Mouse (Mus musculus): ENCODE data around the gene Agrn. TPM values are rescaled to one million over a fixed set of nuclear protein-coding genes. Genes with fewer than 3 reads are reported as not detected.
"Not testable (repeated sequence)": the region's sequence is repeated elsewhere in the genome, so short reads cannot be mapped to it uniquely, and the experiment has no call there.

The Agrn gene
- polyA plus RNA-seq, 1 experiment from 2014 or later: 63.6 TPM

- Histone ChIP-seq H3K27ac (ENCODE audit: low read length) (no peak overlapping the region), H3K36me3 (ENCODE audit: control insufficient read depth, insufficient read depth, low read length) (peaks cover 7% of the 10 kb centered on the region), H3K4me3 (replicated peaks; ENCODE audit: low read length) (no peak overlapping the region), H3K9ac (ENCODE audit: low read length) (no peak overlapping the region), H3K27me3 (ENCODE audit: control insufficient read depth, insufficient read depth, low read length) (no peaks in the 10 kb centered on the region), H3K4me1 (ENCODE audit: control insufficient read depth, insufficient read depth, low read length) (peaks cover 12% of the 10 kb centered on the region), H3K9me3 (replicated peaks; ENCODE audit: control insufficient read depth, low read length) (no peaks in the 10 kb centered on the region), H3K4me2 (ENCODE audit: low read depth, low read length) (no peak overlapping the region)
- ATAC-seq (ENCODE audit: insufficient read depth, low FRiP score): no peak
- 82% methylated on average over 5 of the region's 5 CpGs for WGBS
Observed at GRCm38 (mm10) chr4:156183747-156184146, 13.5 kb downstream of the Agrn start.

GRCm38 (mm10) chr4:156177630-156178029 lies 19.7 kb downstream of the Agrn start:
- Histone ChIP-seq H3K4me1 (ENCODE audit: control insufficient read depth, insufficient read depth, low read length) (no peaks in the 10 kb centered on the region), H3K4me3 (replicated peaks; ENCODE audit: low read length) (no peak overlapping the region), H3K4me2 (ENCODE audit: low read depth, low read length) (no peak overlapping the region), H3K27ac (ENCODE audit: low read length) (no peak overlapping the region), H3K9ac (ENCODE audit: low read length) (no peak overlapping the region), H3K36me3 (ENCODE audit: control insufficient read depth, insufficient read depth, low read length) (peaks cover 33% of the 10 kb centered on the region), H3K9me3 (replicated peaks; ENCODE audit: control insufficient read depth, low read length) (no peaks in the 10 kb centered on the region), H3K27me3 (ENCODE audit: control insufficient read depth, insufficient read depth, low read length) (no peaks in the 10 kb centered on the region)
- 90% methylated on average over 9 of the region's 9 CpGs for WGBS
- ATAC-seq (ENCODE audit: insufficient read depth, low FRiP score): no peak

- H3K4me1 ChIP-seq (ENCODE audit: control insufficient read depth, insufficient read depth, low read length): no peaks in the 10 kb centered on the region
- H3K27me3 ChIP-seq (ENCODE audit: control insufficient read depth, insufficient read depth, low read length): no peaks in the 10 kb centered on the region
- 92% methylated on average over 11 of the region's 11 CpGs for WGBS
Observed at GRCm38 (mm10) chr4:156171828-156172227, 25.5 kb downstream of the Agrn start.

GRCm38 (mm10) chr4:156169129-156169528 lies 28.2 kb downstream of the Agrn start:
- H3K4me2 ChIP-seq (ENCODE audit: low read depth, low read length): no peak overlapping the region
- no peaks in the 10 kb centered on the region for H3K4me1 ChIP-seq (ENCODE audit: control insufficient read depth, insufficient read depth, low read length)
- WGBS: 95% methylated on average over 10 of the region's 10 CpGs
- H3K4me3 ChIP-seq (replicated peaks; ENCODE audit: low read length): no peak overlapping the region
- no peaks in the 10 kb centered on the region for H3K9me3 ChIP-seq (replicated peaks; ENCODE audit: control insufficient read depth, low read length)
- no peak overlapping the region for H3K9ac ChIP-seq (ENCODE audit: low read length)
- peaks cover 48% of the 10 kb centered on the region for H3K36me3 ChIP-seq (ENCODE audit: control insufficient read depth, insufficient read depth, low read length)
- H3K27me3 ChIP-seq (ENCODE audit: control insufficient read depth, insufficient read depth, low read length): no peaks in the 10 kb centered on the region
- ATAC-seq (ENCODE audit: insufficient read depth, low FRiP score): no peak
- no peak overlapping the region for H3K27ac ChIP-seq (ENCODE audit: low read length)

More at GRCm38 (mm10) chr4:156171828-156172227, 25.5 kb downstream of the Agrn start:
- Histone ChIP-seq H3K36me3 (ENCODE audit: control insufficient read depth, insufficient read depth, low read length) (peaks cover 52% of the 10 kb centered on the region), H3K4me2 (ENCODE audit: low read depth, low read length) (no peak overlapping the region), H3K9ac (ENCODE audit: low read length) (no peak overlapping the region), H3K4me3 (replicated peaks; ENCODE audit: low read length) (no peak overlapping the region), H3K9me3 (replicated peaks; ENCODE audit: control insufficient read depth, low read length) (no peaks in the 10 kb centered on the region), H3K27ac (ENCODE audit: low read length) (no peak overlapping the region)
- ATAC-seq (ENCODE audit: insufficient read depth, low FRiP score): no peak

- peaks cover 50% of the 10 kb centered on the region for H3K36me3 ChIP-seq (ENCODE audit: control insufficient read depth, insufficient read depth, low read length)
- no peak overlapping the region for H3K9ac ChIP-seq (ENCODE audit: low read length)
- no peak overlapping the region for H3K4me2 ChIP-seq (ENCODE audit: low read depth, low read length)
- 91% methylated on average over 8 of the region's 8 CpGs for WGBS
- ATAC-seq (ENCODE audit: insufficient read depth, low FRiP score): no peak
- H3K27ac ChIP-seq (ENCODE audit: low read length): no peak overlapping the region
- H3K4me1 ChIP-seq (ENCODE audit: control insufficient read depth, insufficient read depth, low read length): no peaks in the 10 kb centered on the region
- no peaks in the 10 kb centered on the region for H3K9me3 ChIP-seq (replicated peaks; ENCODE audit: control insufficient read depth, low read length)
- no peak overlapping the region for H3K4me3 ChIP-seq (replicated peaks; ENCODE audit: low read length)
- H3K27me3 ChIP-seq (ENCODE audit: control insufficient read depth, insufficient read depth, low read length): no peaks in the 10 kb centered on the region
Observed at GRCm38 (mm10) chr4:156168611-156169010, 28.7 kb downstream of the Agrn start.

GRCm38 (mm10) chr4:156166477-156166876 lies 30.8 kb downstream of the Agrn start:
- no peak for ATAC-seq (ENCODE audit: insufficient read depth, low FRiP score)
- WGBS: 90% methylated on average over 9 of the region's 9 CpGs

GRCm38 (mm10) chr4:156154771-156155170 lies 42.5 kb downstream of the Agrn start:
- no peak overlapping the region for H3K9ac ChIP-seq (ENCODE audit: low read length)
- no peaks in the 10 kb centered on the region for H3K4me1 ChIP-seq (ENCODE audit: control insufficient read depth, insufficient read depth, low read length)
- 0 out of 2 replicates have a peak, but pooled peaks cover 5% of the 10 kb centered on the region for H3K9me3 ChIP-seq (replicated peaks; ENCODE audit: control insufficient read depth, low read length)
- H3K4me2 ChIP-seq (ENCODE audit: low read depth, low read length): no peak overlapping the region
- WGBS: 84% methylated on average over 3 of the region's 3 CpGs
- H3K27me3 ChIP-seq (ENCODE audit: control insufficient read depth, insufficient read depth, low read length): no peaks in the 10 kb centered on the region
- ATAC-seq (ENCODE audit: insufficient read depth, low FRiP score): no peak
- H3K27ac ChIP-seq (ENCODE audit: low read length): no peak overlapping the region
- no peaks in the 10 kb centered on the region for H3K36me3 ChIP-seq (ENCODE audit: control insufficient read depth, insufficient read depth, low read length)
- H3K4me3 ChIP-seq (replicated peaks; ENCODE audit: low read length): no peak overlapping the region

More at GRCm38 (mm10) chr4:156166477-156166876, 30.8 kb downstream of the Agrn start:
- Histone ChIP-seq H3K27me3 (ENCODE audit: control insufficient read depth, insufficient read depth, low read length) (no peaks in the 10 kb centered on the region), H3K36me3 (ENCODE audit: control insufficient read depth, insufficient read depth, low read length) (peaks cover 40% of the 10 kb centered on the region), H3K4me3 (replicated peaks; ENCODE audit: low read length) (no peak overlapping the region), H3K4me1 (ENCODE audit: control insufficient read depth, insufficient read depth, low read length) (no peaks in the 10 kb centered on the region), H3K27ac (ENCODE audit: low read length) (no peak overlapping the region), H3K9me3 (replicated peaks; ENCODE audit: control insufficient read depth, low read length) (peaks cover 13% of the 10 kb centered on the region), H3K4me2 (ENCODE audit: low read depth, low read length) (no peak overlapping the region), H3K9ac (ENCODE audit: low read length) (no peak overlapping the region)

GRCm38 (mm10) chr4:156150887-156151286 lies 46.4 kb downstream of the Agrn start:
- not testable (repeated sequence) for H3K4me3 ChIP-seq (replicated peaks; ENCODE audit: low read length); H3K27ac ChIP-seq (ENCODE audit: low read length)

GRCm38 (mm10) chr4:156136285-156137100 lies 60.8 kb downstream of the Agrn start:
- Histone ChIP-seq H3K36me3 (ENCODE audit: control insufficient read depth, insufficient read depth, low read length) (no peaks in the 10 kb centered on the region), H3K4me3 (replicated peaks; ENCODE audit: low read length) (no peak overlapping the region), H3K27ac (ENCODE audit: low read length) (no peak overlapping the region), H3K4me1 (ENCODE audit: control insufficient read depth, insufficient read depth, low read length) (no peaks in the 10 kb centered on the region), H3K27me3 (ENCODE audit: control insufficient read depth, insufficient read depth, low read length) (no peaks in the 10 kb centered on the region), H3K9ac (ENCODE audit: low read length) (no peak overlapping the region), H3K9me3 (replicated peaks; ENCODE audit: control insufficient read depth, low read length) (no peaks in the 10 kb centered on the region), H3K4me2 (ENCODE audit: low read depth, low read length) (no peak overlapping the region)
- ATAC-seq (ENCODE audit: insufficient read depth, low FRiP score): no peak
- WGBS: 92% methylated on average over 29 of the region's 30 CpGs

More at GRCm38 (mm10) chr4:156150887-156151286, 46.4 kb downstream of the Agrn start:
- 76% methylated on average over 10 of the region's 10 CpGs for WGBS
- not testable (repeated sequence) for H3K9me3 ChIP-seq (replicated peaks; ENCODE audit: control insufficient read depth, low read length); H3K36me3 ChIP-seq (ENCODE audit: control insufficient read depth, insufficient read depth, low read length); H3K27me3 ChIP-seq (ENCODE audit: control insufficient read depth, insufficient read depth, low read length); ATAC-seq (ENCODE audit: insufficient read depth, low FRiP score); H3K9ac ChIP-seq (ENCODE audit: low read length); H3K4me2 ChIP-seq (ENCODE audit: low read depth, low read length); H3K4me1 ChIP-seq (ENCODE audit: control insufficient read depth, insufficient read depth, low read length)
